Mouse (Mus musculus): ENCODE results near the gene Psen2.

DNA sequence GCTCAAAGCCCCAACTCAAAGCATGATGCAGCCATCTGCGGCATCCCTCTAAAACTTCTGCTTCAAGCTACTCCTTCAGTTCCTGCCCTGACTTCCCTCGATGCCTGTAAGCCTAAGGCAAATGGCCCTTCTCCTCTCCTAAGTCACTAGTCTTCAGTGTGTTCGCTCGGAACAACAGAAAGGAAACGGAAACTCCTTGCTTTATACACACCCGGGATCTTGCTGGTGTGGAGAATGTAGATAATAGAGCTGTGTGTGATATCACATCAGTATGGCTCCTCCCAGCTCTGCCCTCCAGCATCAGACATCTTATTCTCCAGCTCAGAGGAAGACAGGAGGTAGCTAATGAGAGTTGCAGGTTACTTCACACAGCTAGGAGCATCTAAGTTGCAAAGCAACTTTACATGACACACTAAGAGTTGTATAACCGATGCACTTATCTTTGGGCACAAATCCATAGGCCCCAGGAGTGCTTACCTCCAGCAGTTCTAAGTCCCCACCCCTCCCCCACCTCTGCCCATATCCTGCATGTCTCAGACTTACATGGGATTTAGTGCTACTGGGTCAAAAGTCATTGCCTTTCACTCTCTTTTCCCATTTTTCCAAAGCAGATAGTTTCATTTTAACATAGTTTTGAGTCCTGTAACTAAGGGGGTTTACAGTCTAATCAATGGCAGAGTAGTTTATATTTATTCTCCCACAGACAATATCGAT is 1.2 kb downstream of the Psen2 start:
- TF ChIP-seq EP300 (IDR thresholded peaks at IDR 0.05; ENCODE audit: low read depth) = peak; percentile 73
- TF ChIP-seq CTCF (IDR thresholded peaks at IDR 0.05; ENCODE audit: low read depth) = no peak
